Mouse (Mus musculus) limb, embryonic 14.5 days (tissue): ENCODE measurements around the gene Bag1. TPM values are rescaled to one million over a fixed set of nuclear protein-coding genes. Genes with fewer than 3 reads are reported as not detected.
A peak's percentile ranks its signal among the peaks of the same experiment; 100 is the strongest.
"Not testable (repeated sequence)": the region's sequence is repeated elsewhere in the genome, so short reads cannot be mapped to it uniquely, and the experiment has no call there.

Experiments used
- ATAC-seq: fragments of 200-750 bp; cut with Nextera tagmentation; 2 replicates; pipeline ENCODE4 v1.8.0; 2017; ENCODE audit warnings: low read depth, moderate number of reproducible peaks, moderate TSS enrichment; ENCODE audit not compliant: low FRiP score
- DNase-seq: peaks from one replicate; pipeline ENCODE4 v3.0.0-alpha.2; 2015; ENCODE audit warnings: low spot score
- H3K27ac ChIP-seq: fragments of 300-500 bp; sonication (generic); replicated peaks from 2 replicates; pipeline ENCODE4 v1.5.1; 2014; ENCODE audit warnings: low read depth, mild to moderate bottlenecking, low read length, moderate library complexity, mixed read lengths
- H3K27me3 ChIP-seq: fragments of 300-500 bp; sonication (generic); 2 replicates; pipeline ENCODE4 v1.6.1; 2014; ENCODE audit warnings: low read length, mixed read lengths; ENCODE audit not compliant: control insufficient read depth, insufficient read depth
- H3K36me3 ChIP-seq: fragments of 300-500 bp; sonication (generic); 2 replicates; pipeline ENCODE4 v1.6.1; 2014; ENCODE audit warnings: mild to moderate bottlenecking, low read length, moderate library complexity, mixed read lengths; ENCODE audit not compliant: control insufficient read depth, insufficient read depth
- H3K4me1 ChIP-seq: fragments of 300-500 bp; sonication (generic); 2 replicates; pipeline ENCODE4 v1.6.1; 2014; ENCODE audit warnings: antibody characterized with exemption, low read length, mixed read lengths; ENCODE audit not compliant: control insufficient read depth, insufficient read depth
- H3K4me2 ChIP-seq: fragments of 300-500 bp; sonication (generic); replicated peaks from 2 replicates; pipeline ENCODE4 v1.6.1; 2014; ENCODE audit warnings: low read depth, mild to moderate bottlenecking, low read length, moderate library complexity; ENCODE audit not compliant: severe bottlenecking
- H3K4me3 ChIP-seq: fragments of 300-500 bp; sonication (generic); replicated peaks from 2 replicates; pipeline ENCODE4 v1.5.1; 2014; ENCODE audit warnings: low read length
- H3K9ac ChIP-seq: fragments of 300-500 bp; sonication (generic); 2 replicates; pipeline ENCODE4 v1.6.1; 2014; ENCODE audit warnings: mild to moderate bottlenecking, low read depth, low read length, moderate library complexity; ENCODE audit not compliant: severe bottlenecking
- H3K9me3 ChIP-seq: fragments of 300-500 bp; sonication (generic); 2 replicates; pipeline ENCODE4 v1.6.1; 2016; ENCODE audit warnings: low read length; ENCODE audit not compliant: control insufficient read depth
- POLR2A ChIP-seq: fragments of 200-500 bp; IDR thresholded peaks from 2 replicates; pipeline ENCODE4 v1.8.0; 2012; ENCODE audit warnings: inconsistent platforms, mild to moderate bottlenecking, moderate library complexity, borderline replicate concordance; ENCODE audit not compliant: insufficient read depth, insufficient read length; ENCODE audit errors: extremely low read depth
- WGBS: fragments of 180-500 bp; shearing (Covaris S2); extraction: QIAGEN DNeasy Blood & Tissue Kit; methylation state at CpG from one replicate; pipeline ENCODE4 v1.1.7; 2014; 5-methylcytosine and 5-hydroxymethylcytosine counted together
- polyA plus RNA-seq, 2 experiments: library from polyadenylated mRNA; depleted of rRNA in 1 of 2; stranded (reverse) in 1 of 2; unstranded in 1 of 2; fragments of >200 nt; fragmentation: Nextera tagmentation in 1 of 2; extraction: Ambion mirVana in 1 of 2; gene quantifications; 2 replicates each; pipeline versions ENCODE4 v1.2.1 to v1.2.3; 2012 to 2014

Gene Bag1
- polyA plus RNA-seq, 2 experiments = 109 to 252 TPM

GRCm38 (mm10) chr4:40938793-40939192, 9.3 kb downstream of the Bag1 start:
- ATAC-seq = no peak
- WGBS = 92% methylated on average over 5 of the region's 5 CpGs
- Histone ChIP-seq H3K9me3 (no peaks in the 10 kb centered on the region; the same call in 1 of the 2 replicates), H3K4me1 (no peaks in the 10 kb centered on the region), H3K9ac (no peak overlapping the region), H3K36me3 (peaks cover 93% of the 10 kb centered on the region), H3K27ac (no peak overlapping the region), H3K4me3 (no peak overlapping the region), H3K4me2 (no peak overlapping the region), H3K27me3 (no peaks in the 10 kb centered on the region)
- TF ChIP-seq POLR2A = no peak
- DNase-seq = no peak

- H3K27ac ChIP-seq = no peak overlapping the region; the same call in 1 of the 2 replicates
- peak; percentile 30; the same call in 1 of the 2 replicates for ATAC-seq
- WGBS = 88% methylated on average over 9 of the region's 9 CpGs
These were observed 11.8 kb downstream of the Bag1 start for GRCm38 (mm10) chr4:40936175-40936839.

GRCm38 (mm10) chr4:40934369-40934768, 13.7 kb downstream of the Bag1 start:
- H3K9me3 ChIP-seq, H3K4me1 ChIP-seq, ATAC-seq, H3K27me3 ChIP-seq, DNase-seq, H3K9ac ChIP-seq, H3K27ac ChIP-seq, H3K4me3 ChIP-seq, H3K4me2 ChIP-seq: not testable (repeated sequence)
- WGBS = 91% methylated on average over 3 of the region's 3 CpGs
- H3K36me3 ChIP-seq = peaks cover 68% of the 10 kb centered on the region

More at GRCm38 (mm10) chr4:40936175-40936839, 11.8 kb downstream of the Bag1 start:
- peak; percentile 40 for DNase-seq
- no peaks in the 10 kb centered on the region for H3K4me1 ChIP-seq
- H3K4me3 ChIP-seq = no peak overlapping the region
- H3K9ac ChIP-seq = no peak overlapping the region
- peaks cover 88% of the 10 kb centered on the region for H3K36me3 ChIP-seq
- TF ChIP-seq POLR2A = no peak
- no peaks in the 10 kb centered on the region for H3K27me3 ChIP-seq
- no peak overlapping the region for H3K4me2 ChIP-seq
- H3K9me3 ChIP-seq = no peaks in the 10 kb centered on the region; the same call in 1 of the 2 replicates

GRCm38 (mm10) chr4:40933694-40934093, 14.4 kb downstream of the Bag1 start:
- ATAC-seq = no peak
- no peak overlapping the region for H3K9ac ChIP-seq
- DNase-seq = no peak
- peaks cover 61% of the 10 kb centered on the region for H3K36me3 ChIP-seq
- no peaks in the 10 kb centered on the region for H3K9me3 ChIP-seq
- H3K4me1 ChIP-seq = no peaks in the 10 kb centered on the region
- no peaks in the 10 kb centered on the region for H3K27me3 ChIP-seq
- no peak overlapping the region for H3K4me2 ChIP-seq
- H3K4me3 ChIP-seq = no peak overlapping the region
- H3K27ac ChIP-seq = no peak overlapping the region
- WGBS = 95% methylated on average over 5 of the region's 5 CpGs
- no peak for TF ChIP-seq POLR2A

- DNase-seq (no peak), ATAC-seq (no peak)
- Histone ChIP-seq H3K27me3 (no peaks in the 10 kb centered on the region), H3K4me1 (no peaks in the 10 kb centered on the region), H3K27ac (no peak overlapping the region), H3K4me3 (no peak overlapping the region), H3K9me3 (no peaks in the 10 kb centered on the region), H3K36me3 (peaks cover 20% of the 10 kb centered on the region), H3K9ac (no peak overlapping the region), H3K4me2 (no peak overlapping the region)
- 86% methylated on average over 7 of the region's 7 CpGs for WGBS
- no peak for TF ChIP-seq POLR2A
These were observed 19.0 kb downstream of the Bag1 start for GRCm38 (mm10) chr4:40929046-40929445.

- H3K4me3 ChIP-seq = no peak overlapping the region
- H3K9me3 ChIP-seq = no peaks in the 10 kb centered on the region
- H3K4me1 ChIP-seq = no peaks in the 10 kb centered on the region
- no peak for TF ChIP-seq POLR2A
- DNase-seq (no peak), ATAC-seq (no peak)
- H3K27ac ChIP-seq = no peak overlapping the region
- H3K9ac ChIP-seq = no peak overlapping the region
- H3K36me3 ChIP-seq = no peaks in the 10 kb centered on the region
- no peaks in the 10 kb centered on the region for H3K27me3 ChIP-seq
- 61% methylated on average over 3 of the region's 3 CpGs for WGBS
- no peak overlapping the region for H3K4me2 ChIP-seq
These were observed 22.5 kb downstream of the Bag1 start for GRCm38 (mm10) chr4:40925568-40925967.
